Mouse (Mus musculus) kidney, embryonic 16.5 days (tissue): ENCODE data around the gene Tcn2. TPM values are rescaled to one million over a fixed set of nuclear protein-coding genes. Genes with fewer than 3 reads are reported as not detected.

Source experiments
- ATAC-seq: fragments of 200-750 bp; cut with Nextera tagmentation; 2 replicates; pipeline ENCODE4 v1.8.0; 2017; ENCODE audit warnings: moderate TSS enrichment; ENCODE audit not compliant: low FRiP score, low TSS enrichment
- H3K27ac ChIP-seq: fragments of 300-500 bp; sonication (generic); 2 replicates; pipeline ENCODE4 v1.5.1; 2014; ENCODE audit warnings: low read length
- H3K27me3 ChIP-seq: fragments of 300-500 bp; sonication (generic); 2 replicates; pipeline ENCODE4 v1.6.1; 2014; ENCODE audit warnings: low read length, control low read depth, mixed read lengths; ENCODE audit not compliant: insufficient read depth
- H3K36me3 ChIP-seq: fragments of 300-500 bp; sonication (generic); 2 replicates; pipeline ENCODE4 v1.6.1; 2014; ENCODE audit warnings: low read length, control low read depth, mixed read lengths; ENCODE audit not compliant: insufficient read depth
- H3K4me1 ChIP-seq: fragments of 300-500 bp; sonication (generic); 2 replicates; pipeline ENCODE4 v1.6.1; 2014; ENCODE audit warnings: low read length, control low read depth, mixed read lengths; ENCODE audit not compliant: insufficient read depth
- H3K4me2 ChIP-seq: fragments of 300-500 bp; sonication (generic); replicated peaks from 2 replicates; pipeline ENCODE4 v1.6.1; 2014; ENCODE audit warnings: low read depth, low read length
- H3K4me3 ChIP-seq: fragments of 300-500 bp; sonication (generic); 2 replicates; pipeline ENCODE4 v1.5.1; 2014; ENCODE audit warnings: mild to moderate bottlenecking, low read length
- H3K9ac ChIP-seq: fragments of 300-500 bp; sonication (generic); replicated peaks from 2 replicates; pipeline ENCODE4 v1.6.1; 2014; ENCODE audit warnings: low read length
- H3K9me3 ChIP-seq: fragments of 300-500 bp; sonication (generic); 2 replicates; pipeline ENCODE4 v1.6.1; 2016; ENCODE audit warnings: low read length, control low read depth
- WGBS: fragments of 180-500 bp; shearing (Covaris S2); extraction: QIAGEN DNeasy Blood & Tissue Kit; methylation state at CpG from one replicate; pipeline ENCODE4 v1.1.7; 2014; 5-methylcytosine and 5-hydroxymethylcytosine counted together
- polyA plus RNA-seq: library from polyadenylated mRNA; unstranded; fragments of >200 nt; fragmentation: Nextera tagmentation; extraction: Ambion mirVana; gene quantifications from 2 replicates; pipeline ENCODE4 v1.2.1, GENCODE M21; 2015

Gene Tcn2
- polyA plus RNA-seq, 1 experiment from 2014 or later: 173 TPM

- Histone ChIP-seq H3K9ac (no peak overlapping the region), H3K27ac (peak overlapping the region; percentile 24; the same call in 1 of the 2 replicates), H3K27me3 (no peaks in the 10 kb centered on the region), H3K36me3 (no peaks in the 10 kb centered on the region), H3K9me3 (no peaks in the 10 kb centered on the region), H3K4me2 (no peak overlapping the region), H3K4me3 (no peak overlapping the region), H3K4me1 (peaks cover 14% of the 10 kb centered on the region)
- ATAC-seq: 0 out of 2 replicates have a peak, but pooled peaks have one; percentile 20
- 66% methylated on average over 4 of the region's 4 CpGs for WGBS
These were observed 3.2 kb upstream of the Tcn2 start for GRCm38 (mm10) chr11:3935135-3935534.

DNA sequence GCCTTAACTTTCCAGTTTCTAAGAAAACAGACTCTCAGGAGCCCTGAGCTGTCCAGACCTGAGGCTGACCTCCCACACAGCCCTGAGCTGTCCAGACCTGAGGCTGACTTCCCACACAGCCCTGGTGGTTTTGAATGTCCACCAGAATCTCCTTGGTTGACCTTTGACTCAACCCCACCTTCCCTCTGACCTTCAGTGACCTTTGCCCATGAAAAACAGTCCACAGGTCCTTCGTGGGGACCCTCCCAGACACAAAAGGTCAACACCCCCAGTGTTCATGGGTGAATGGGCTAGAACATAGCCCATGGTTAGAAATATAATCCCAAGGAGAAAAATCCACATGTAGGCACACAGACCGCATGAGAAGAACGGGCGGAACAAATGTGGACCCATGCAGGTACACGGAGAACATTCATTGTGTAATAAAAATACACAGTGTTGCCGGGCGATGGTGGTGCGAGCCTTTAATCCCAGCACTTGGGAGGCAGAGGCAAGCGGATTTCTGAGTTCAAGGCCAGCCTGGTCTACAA lies 1.9 kb upstream of the Tcn2 start:
- 84% methylated on average over 9 of the region's 9 CpGs for WGBS
- H3K4me3 ChIP-seq: no peak overlapping the region
- no peak for ATAC-seq

GRCm38 (mm10) chr11:3930931-3931330 lies 1.0 kb downstream of the Tcn2 start:
- peak overlapping the region; percentile 68 for H3K4me2 ChIP-seq
- 32% methylated on average over 6 of the region's 6 CpGs for WGBS
- peak overlapping the region; percentile 55 for H3K4me3 ChIP-seq
- H3K36me3 ChIP-seq: peaks cover 3% of the 10 kb centered on the region; the same call in 1 of the 2 replicates
- no peaks in the 10 kb centered on the region for H3K9me3 ChIP-seq
- peak; percentile 24; the same call in 1 of the 2 replicates for ATAC-seq
- H3K4me1 ChIP-seq: peaks cover 14% of the 10 kb centered on the region
- peak overlapping the region; percentile 58 for H3K9ac ChIP-seq
- peak overlapping the region; percentile 48; the same call in 1 of the 2 replicates for H3K27ac ChIP-seq
- no peaks in the 10 kb centered on the region for H3K27me3 ChIP-seq

More for the DNA sequence above, 1.9 kb upstream of the Tcn2 start:
- Histone ChIP-seq H3K27me3 (no peaks in the 10 kb centered on the region), H3K9me3 (no peaks in the 10 kb centered on the region), H3K4me2 (no peak overlapping the region), H3K4me1 (peaks cover 14% of the 10 kb centered on the region), H3K36me3 (no peaks in the 10 kb centered on the region), H3K27ac (no peak overlapping the region), H3K9ac (no peak overlapping the region)

GRCm38 (mm10) chr11:3930019-3930418 lies 1.9 kb downstream of the Tcn2 start:
- Histone ChIP-seq H3K9me3 (no peaks in the 10 kb centered on the region), H3K4me3 (0 out of 2 replicates have a peak overlapping the region, but pooled peaks have one; percentile 7), H3K36me3 (peaks cover 7% of the 10 kb centered on the region; the same call in 1 of the 2 replicates), H3K4me1 (peaks cover 14% of the 10 kb centered on the region), H3K27ac (no peak overlapping the region), H3K9ac (no peak overlapping the region), H3K4me2 (peak overlapping the region; percentile 68), H3K27me3 (no peaks in the 10 kb centered on the region)
- no peak for ATAC-seq
- 69% methylated on average over 4 of the region's 4 CpGs for WGBS

DNA sequence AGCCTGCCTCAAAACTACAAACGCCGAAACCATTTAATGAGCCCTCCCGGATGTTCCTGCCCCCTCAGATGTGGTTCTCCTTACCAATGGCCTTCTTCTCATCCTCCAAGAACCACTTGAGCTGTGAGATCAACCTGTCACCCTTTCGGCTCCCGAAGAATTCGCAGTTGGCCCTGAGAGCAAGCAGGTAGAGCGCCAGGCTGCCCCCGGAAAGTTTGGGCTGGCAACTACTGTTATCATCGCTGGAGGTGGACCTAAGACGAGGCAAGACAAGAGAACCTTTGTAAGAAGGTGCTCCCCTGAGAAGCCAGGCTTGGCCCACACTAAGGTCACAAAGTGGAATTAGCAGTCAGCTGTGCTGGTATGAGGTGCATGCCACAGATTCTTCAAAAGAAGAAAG lies 6.0 kb downstream of the Tcn2 start:
- peaks cover 30% of the 10 kb centered on the region for H3K36me3 ChIP-seq
- H3K4me3 ChIP-seq: no peak overlapping the region
- H3K27me3 ChIP-seq: no peaks in the 10 kb centered on the region
- H3K27ac ChIP-seq: no peak overlapping the region
- H3K9me3 ChIP-seq: no peaks in the 10 kb centered on the region
- H3K4me1 ChIP-seq: peaks cover 4% of the 10 kb centered on the region
- no peak for ATAC-seq
- H3K9ac ChIP-seq: no peak overlapping the region
- 92% methylated on average over 10 of the region's 10 CpGs for WGBS
- H3K4me2 ChIP-seq: no peak overlapping the region

- no peak overlapping the region for H3K27ac ChIP-seq
- WGBS: 93% methylated on average over 6 of the region's 6 CpGs
- no peaks in the 10 kb centered on the region; the same call in 1 of the 2 replicates for H3K4me1 ChIP-seq
- no peak overlapping the region for H3K4me3 ChIP-seq
- H3K36me3 ChIP-seq: peaks cover 30% of the 10 kb centered on the region
- H3K9me3 ChIP-seq: no peaks in the 10 kb centered on the region
- no peak for ATAC-seq
- no peak overlapping the region for H3K9ac ChIP-seq
- H3K4me2 ChIP-seq: no peak overlapping the region
- H3K27me3 ChIP-seq: no peaks in the 10 kb centered on the region
These were observed 9.2 kb downstream of the Tcn2 start for GRCm38 (mm10) chr11:3922731-3923130.

- H3K9me3 ChIP-seq: no peaks in the 10 kb centered on the region
- H3K36me3 ChIP-seq: peaks cover 30% of the 10 kb centered on the region
- WGBS: 95% methylated on average over 9 of the region's 9 CpGs
- no peaks in the 10 kb centered on the region; the same call in 1 of the 2 replicates for H3K4me1 ChIP-seq
- H3K9ac ChIP-seq: no peak overlapping the region
- H3K4me3 ChIP-seq: no peak overlapping the region
- H3K27ac ChIP-seq: no peak overlapping the region
- H3K27me3 ChIP-seq: no peaks in the 10 kb centered on the region
- ATAC-seq: no peak
- H3K4me2 ChIP-seq: no peak overlapping the region
These were observed 9.8 kb downstream of the Tcn2 start for GRCm38 (mm10) chr11:3922115-3922514.

GRCm38 (mm10) chr11:3921281-3921850 lies 10.6 kb downstream of the Tcn2 start:
- Histone ChIP-seq H3K36me3 (peaks cover 30% of the 10 kb centered on the region), H3K4me3 (no peak overlapping the region), H3K4me2 (no peak overlapping the region), H3K4me1 (no peaks in the 10 kb centered on the region; the same call in 1 of the 2 replicates), H3K27me3 (no peaks in the 10 kb centered on the region), H3K9me3 (no peaks in the 10 kb centered on the region), H3K9ac (no peak overlapping the region), H3K27ac (no peak overlapping the region)
- ATAC-seq: no peak
- WGBS: 31% methylated on average over 8 of the region's 8 CpGs

DNA sequence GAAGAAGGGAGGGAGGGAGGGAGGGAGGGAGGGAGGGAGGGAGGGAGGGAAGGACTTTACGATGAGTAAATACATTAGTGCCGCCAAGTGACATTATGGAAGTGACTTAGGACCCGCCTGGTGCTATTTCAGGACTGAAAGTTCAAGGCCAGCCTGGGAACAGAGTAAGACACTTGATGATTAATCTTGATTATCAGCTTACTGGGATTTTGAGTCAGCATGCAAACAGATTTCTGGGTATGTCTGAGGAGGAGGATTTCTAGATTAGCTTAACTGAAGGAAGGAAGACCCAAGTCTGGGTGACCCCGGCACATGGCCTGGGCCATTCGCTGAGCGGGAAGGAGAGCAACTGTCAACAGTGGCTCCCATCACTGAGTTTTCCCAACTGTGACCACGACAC lies 11.5 kb downstream of the Tcn2 start:
- 74% methylated on average over 7 of the region's 7 CpGs for WGBS
- no peaks in the 10 kb centered on the region; the same call in 1 of the 2 replicates for H3K4me1 ChIP-seq
- no peak for ATAC-seq
- H3K4me3 ChIP-seq: no peak overlapping the region
- H3K9me3 ChIP-seq: no peaks in the 10 kb centered on the region
- no peak overlapping the region for H3K4me2 ChIP-seq
- no peaks in the 10 kb centered on the region; the same call in 1 of the 2 replicates for H3K27me3 ChIP-seq
- peaks cover 23% of the 10 kb centered on the region for H3K36me3 ChIP-seq
- no peak overlapping the region for H3K27ac ChIP-seq
- no peak overlapping the region for H3K9ac ChIP-seq

GRCm38 (mm10) chr11:3918738-3919137 lies 13.2 kb downstream of the Tcn2 start:
- Histone ChIP-seq H3K27me3 (no peaks in the 10 kb centered on the region; the same call in 1 of the 2 replicates), H3K36me3 (peaks cover 12% of the 10 kb centered on the region), H3K4me3 (no peak overlapping the region), H3K4me1 (peaks cover 6% of the 10 kb centered on the region), H3K27ac (no peak overlapping the region), H3K4me2 (no peak overlapping the region), H3K9ac (no peak overlapping the region), H3K9me3 (no peaks in the 10 kb centered on the region)
- WGBS: 75% methylated on average over 1 of the region's 1 CpGs
- no peak for ATAC-seq
